Mouse (Mus musculus): ENCODE measurements around the gene Ubp1. TPM values are rescaled to one million over a fixed set of nuclear protein-coding genes. Genes with fewer than 3 reads are reported as not detected.
A peak's percentile ranks its signal among the peaks of the same experiment; 100 is the strongest.
"Not testable (repeated sequence)": the region's sequence is repeated elsewhere in the genome, so short reads cannot be mapped to it uniquely, and the experiment has no call there.

The Ubp1 gene
- total RNA-seq (2021), result 55.6 and 57.3 TPM in 2 replicates
- long read RNA-seq, experiment 1, transcript Ubp1-204 (15 exons, 2,320 nt), result major isoform, 6 of 46 reads
- long read RNA-seq, experiment 1, partial matches to known transcripts, result 2 of 46 reads
- long read RNA-seq, experiment 1, other reads (novel, unspliced or antisense), result 28 of 46 reads
- long read RNA-seq, experiment 2, transcript Ubp1-201 (16 exons, 3,742 nt), result minor isoform, 5 of 35 reads
- long read RNA-seq, experiment 2, transcript Ubp1-204 (15 exons, 2,320 nt), result major isoform, 6 of 35 reads
- long read RNA-seq, experiment 2, partial matches to known transcripts, result 1 of 35 reads
- long read RNA-seq, experiment 2, other reads (novel, unspliced or antisense), result 20 of 35 reads

- peak; percentile 97 for DNase-seq
Measured at GRCm38 (mm10) chr9:113930534-113931374, at the start of gene Ubp1. Ubp1 (plus strand) TSS chr9:113930934.

- DNase-seq, result no peak
Measured at GRCm38 (mm10) chr9:113894903-113895302, 35.8 kb upstream of the Ubp1 start.

- no peak for DNase-seq
Measured at GRCm38 (mm10) chr9:113903136-113903535, 27.6 kb upstream of the Ubp1 start.

- DNase-seq, result not testable (repeated sequence)
Measured at GRCm38 (mm10) chr9:113904315-113904714, 26.4 kb upstream of the Ubp1 start.

GRCm38 (mm10) chr9:113915789-113916188 is 14.9 kb upstream of the Ubp1 start:
- DNase-seq, result no peak

GRCm38 (mm10) chr9:113922677-113923076 is 8.1 kb upstream of the Ubp1 start:
- DNase-seq, result no peak

- no peak for DNase-seq
Measured at GRCm38 (mm10) chr9:113924883-113925282, 5.9 kb upstream of the Ubp1 start.

GRCm38 (mm10) chr9:113928591-113928990 is 2.1 kb upstream of the Ubp1 start:
- DNase-seq, result peak; percentile 12

GRCm38 (mm10) chr9:113929676-113930075 is 1.1 kb upstream of the Ubp1 start:
- DNase-seq, result peak; percentile 35

- DNase-seq, result peak; percentile 58
Measured at GRCm38 (mm10) chr9:113931375-113932099, 803 bp downstream of the Ubp1 start.

- peak; percentile 48 for DNase-seq
Measured at GRCm38 (mm10) chr9:113932100-113932470, 1.4 kb downstream of the Ubp1 start.

- DNase-seq, result peak; percentile 26
Measured at GRCm38 (mm10) chr9:113932501-113932900, 1.8 kb downstream of the Ubp1 start.

GRCm38 (mm10) chr9:113935638-113936037 is 4.9 kb downstream of the Ubp1 start:
- DNase-seq, result no peak

- DNase-seq, result no peak
Measured at GRCm38 (mm10) chr9:113939063-113939850, 8.5 kb downstream of the Ubp1 start.

- no peak for DNase-seq
Measured at GRCm38 (mm10) chr9:113941103-113941805, 10.5 kb downstream of the Ubp1 start.

GRCm38 (mm10) chr9:113943372-113943771 is 12.6 kb downstream of the Ubp1 start:
- DNase-seq, result no peak

- no peak for DNase-seq
Measured at GRCm38 (mm10) chr9:113947216-113947615, 16.5 kb downstream of the Ubp1 start.

GRCm38 (mm10) chr9:113957777-113958176 is 27.0 kb downstream of the Ubp1 start:
- DNase-seq, result no peak

GRCm38 (mm10) chr9:113963718-113964117 is 33.0 kb downstream of the Ubp1 start:
- DNase-seq, result no peak

GRCm38 (mm10) chr9:113964415-113964814 is 33.7 kb downstream of the Ubp1 start:
- DNase-seq, result no peak

- no peak for DNase-seq
Measured at GRCm38 (mm10) chr9:113966838-113967237, 36.1 kb downstream of the Ubp1 start.

Data from adrenal gland, postnatal 14 days (tissue).